Mouse (Mus musculus) cerebellum, adult (tissue): ENCODE results near the gene Gm281.
"Not testable (repeated sequence)": the region's sequence is repeated elsewhere in the genome, so short reads cannot be mapped to it uniquely, and the experiment has no call there.

Experiments used
- ATAC-seq: cut with Nextera tagmentation; 2 replicates; pipeline ENCODE4 v1.9.2; 2017; ENCODE audit warnings: mild to moderate bottlenecking, moderate library complexity, mixed read lengths; ENCODE audit not compliant: insufficient number of reproducible peaks, low FRiP score, low TSS enrichment

Gm281 gene

DNA sequence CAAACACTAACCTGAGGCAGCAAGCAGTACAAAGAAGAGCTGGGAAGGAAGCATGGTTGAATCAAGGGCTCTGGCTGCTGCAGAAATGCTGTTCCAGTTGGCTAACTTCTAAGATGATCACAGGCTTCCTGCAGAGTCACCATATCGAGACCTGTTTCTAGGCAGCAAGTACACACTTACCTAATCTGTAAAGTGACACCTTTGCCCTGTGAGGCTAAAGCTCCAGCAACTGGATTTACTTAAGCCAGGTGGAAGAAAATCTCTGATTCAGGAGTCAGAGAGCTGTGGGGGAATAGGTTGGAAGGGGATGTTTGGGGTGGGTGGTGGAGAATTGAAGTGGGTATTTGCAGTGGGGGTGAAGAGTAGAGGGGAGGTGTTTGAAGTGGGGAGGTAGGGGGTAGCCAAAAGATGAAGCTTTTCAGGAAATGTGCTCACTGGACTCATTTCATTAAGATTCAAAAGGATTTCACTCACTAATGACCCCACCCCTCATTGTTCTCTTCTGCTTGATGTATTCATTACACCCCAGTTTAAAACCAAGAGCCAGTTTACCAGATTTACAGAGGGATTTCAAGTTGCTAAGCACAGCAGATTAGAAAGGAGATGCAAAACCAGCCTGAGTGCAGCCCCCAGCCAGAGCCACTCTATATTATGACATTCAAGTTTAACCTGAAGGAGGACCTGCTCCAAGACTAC lies at the start of gene Gm281:
TSS of gene Gm281 (minus strand) at position 92 of the 696 bp plus-strand sequence.
- no peak for ATAC-seq

DNA sequence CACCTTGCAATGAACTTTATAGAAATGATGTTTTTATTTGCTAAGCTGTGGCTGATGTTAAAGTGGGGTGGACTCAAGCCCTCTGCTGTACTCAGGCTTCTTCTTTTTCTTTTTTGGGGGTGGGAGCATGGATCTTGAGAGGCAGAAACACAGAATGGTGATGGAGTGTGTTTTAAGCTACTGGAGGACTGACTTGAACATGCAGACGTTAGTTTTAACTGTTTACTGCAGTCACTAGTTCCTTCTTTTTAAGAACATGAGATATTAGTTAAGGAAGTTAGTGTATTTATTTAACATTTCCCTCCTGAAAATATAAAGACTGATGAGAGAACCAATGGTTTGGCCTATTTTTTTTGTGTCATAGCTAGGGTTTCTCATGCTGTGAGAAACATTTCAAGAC lies 49.2 kb upstream of the Gm281 start:
- ATAC-seq = no peak

DNA sequence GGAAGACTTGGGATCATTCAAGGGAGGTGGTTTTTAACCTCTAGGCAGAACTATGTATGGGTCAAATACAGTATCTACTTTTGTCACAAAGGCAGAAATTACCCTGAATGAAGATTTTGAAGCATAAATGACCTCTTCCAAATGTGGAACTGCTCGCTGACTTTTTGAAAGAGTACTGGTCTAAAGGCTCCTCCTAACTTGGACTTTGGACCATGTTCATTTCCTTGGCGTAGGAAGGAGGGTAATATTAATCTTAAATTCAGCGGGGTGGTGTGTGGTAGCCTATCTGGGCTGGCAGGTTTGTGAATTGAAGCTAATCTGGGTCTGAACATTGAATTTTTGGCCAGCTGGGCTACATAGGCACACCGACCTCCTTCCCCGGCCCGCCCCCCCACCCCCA lies 48.2 kb upstream of the Gm281 start:
- ATAC-seq = no peak

DNA sequence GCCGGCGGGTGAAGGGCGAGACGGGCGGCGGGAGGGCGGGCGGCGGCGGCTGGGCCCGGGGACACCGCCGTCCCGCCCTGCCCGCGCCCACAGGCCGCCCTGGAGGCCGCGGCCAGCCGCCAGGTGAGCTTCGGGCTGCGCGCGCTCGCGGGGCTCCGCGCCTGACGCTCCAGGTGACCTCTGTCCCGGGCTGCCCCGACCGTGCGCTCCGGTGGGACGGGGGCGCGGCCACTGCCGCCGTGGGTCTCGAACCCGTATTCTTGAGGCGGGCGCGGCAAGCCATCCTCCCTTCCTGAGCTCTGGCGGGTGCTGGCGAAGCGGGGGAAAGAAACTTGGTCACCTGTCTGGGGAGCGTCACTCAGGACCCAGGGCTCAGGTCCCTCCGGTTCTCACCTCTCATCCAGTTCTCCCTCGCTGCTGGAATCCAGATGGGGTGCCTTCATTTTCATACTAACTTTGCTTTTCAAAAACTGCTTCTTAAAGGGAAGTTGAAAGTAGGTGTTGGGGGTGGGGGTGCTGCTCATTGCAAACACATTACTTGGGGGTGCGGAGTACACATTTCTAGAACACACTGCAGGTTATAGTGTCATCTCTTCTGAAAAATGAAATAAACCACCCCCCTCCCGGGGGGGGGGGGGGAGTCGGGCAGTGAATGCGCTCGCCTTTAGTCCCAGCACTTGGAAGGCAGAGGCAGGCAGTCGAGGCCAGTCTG lies 47.3 kb upstream of the Gm281 start, which contains the start of the genes Atxn7 and Thoc7:
TSS of gene Atxn7 (plus strand) at position 40 of the 712 bp plus-strand sequence.
TSS of gene Thoc7 (minus strand) at position 452 of the 712 bp plus-strand sequence.
- ATAC-seq = peak; percentile 41; the same call in 1 of the 2 replicates

DNA sequence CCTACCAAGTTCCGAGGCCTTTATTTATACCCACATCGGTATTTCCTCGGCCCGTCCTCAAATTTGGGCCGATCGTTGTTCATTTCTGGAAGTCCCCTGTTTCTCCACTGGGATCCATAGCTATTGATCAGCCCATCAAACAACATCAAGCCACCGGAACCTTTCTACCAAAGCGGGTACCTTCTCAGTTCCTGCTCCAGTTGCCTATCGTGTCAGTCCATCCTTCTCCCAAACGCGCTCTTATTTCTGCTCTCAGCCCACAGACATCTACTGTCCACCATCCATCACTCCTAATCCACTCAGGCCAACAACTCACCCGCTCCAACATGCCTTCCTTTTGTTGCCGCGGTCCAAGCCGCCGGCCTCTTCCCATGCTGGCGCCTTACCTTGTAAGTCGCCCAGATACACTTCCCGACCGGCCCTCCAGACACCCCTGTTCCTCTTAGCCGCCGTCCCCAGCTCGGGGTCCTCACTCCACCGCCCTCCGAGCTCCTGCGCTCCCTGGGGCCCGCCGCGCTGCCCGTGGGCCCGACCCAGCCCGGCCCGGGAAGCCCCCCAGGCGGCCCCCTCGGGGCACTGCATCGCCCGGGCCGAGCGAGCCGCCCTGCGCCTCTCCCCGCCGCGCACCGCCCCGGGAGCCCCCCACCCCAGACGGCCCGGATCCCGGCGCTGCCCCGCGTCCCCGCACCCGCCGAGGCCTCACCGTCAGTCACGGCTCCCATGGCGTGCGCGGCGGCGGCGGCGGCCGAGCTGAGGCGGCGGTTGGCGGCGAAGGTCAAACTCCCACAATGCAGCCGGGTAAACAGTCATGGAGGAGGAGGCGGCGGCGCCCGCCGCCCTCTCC lies 46.4 kb upstream of the Gm281 start:
- ATAC-seq = peak; percentile 81

DNA sequence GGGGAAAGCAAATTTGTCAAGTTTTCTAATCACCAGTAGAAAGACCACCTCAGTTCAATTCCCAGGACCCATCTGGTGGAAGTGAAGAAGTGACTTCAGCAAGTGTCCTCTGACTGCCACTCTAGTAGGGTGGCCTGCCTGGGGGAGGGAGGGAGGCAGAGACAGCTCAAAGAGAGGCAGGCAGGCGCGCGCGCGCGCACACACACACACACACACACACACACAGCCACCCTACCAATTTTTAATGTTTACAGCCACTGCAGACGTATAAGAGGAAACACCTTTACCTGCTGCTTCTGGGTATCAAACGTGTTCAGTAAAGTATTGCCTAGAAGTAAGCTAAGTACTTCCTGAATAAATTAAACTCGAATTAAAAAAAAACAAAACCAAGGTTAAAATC lies 45.8 kb upstream of the Gm281 start:
- ATAC-seq = peak; percentile 42; the same call in 1 of the 2 replicates

DNA sequence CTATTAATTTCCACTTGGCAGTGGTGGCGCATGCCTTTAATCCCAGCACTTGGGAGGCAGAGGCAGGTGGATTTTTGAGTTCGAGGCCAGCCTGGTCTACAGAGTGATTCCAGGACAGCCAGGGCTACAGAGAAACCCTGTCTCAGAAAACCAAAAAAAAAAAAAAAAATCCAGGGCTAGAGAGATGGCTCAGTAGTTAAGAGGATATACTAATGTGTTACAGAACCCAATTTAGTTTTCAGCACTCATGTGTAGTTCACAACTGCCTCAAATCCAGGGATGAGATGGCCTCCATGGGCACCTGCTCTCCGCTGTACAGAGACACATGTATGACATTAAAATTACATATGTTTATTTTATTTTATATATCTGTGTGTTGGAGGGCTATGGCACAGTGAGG lies 37.9 kb upstream of the Gm281 start:
- not testable (repeated sequence) for ATAC-seq

DNA sequence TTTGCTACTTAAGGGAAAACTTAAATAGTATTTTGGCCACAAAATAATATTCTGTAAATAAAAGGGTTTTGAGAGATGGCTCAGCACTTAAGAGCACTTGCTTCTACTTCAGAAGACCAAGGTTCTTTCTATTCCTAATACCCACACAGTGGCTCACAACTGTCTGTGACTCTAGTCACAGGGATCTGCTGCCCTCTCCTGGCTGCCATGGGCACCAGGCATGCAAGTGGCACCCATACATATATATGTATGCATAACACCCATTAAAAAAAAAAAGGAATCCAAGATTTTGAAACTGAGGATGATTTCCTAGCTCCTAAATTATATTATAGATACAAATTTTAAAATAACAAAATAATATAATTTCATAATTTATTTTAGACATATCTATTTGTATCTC lies 36.1 kb upstream of the Gm281 start:
- no peak for ATAC-seq

DNA sequence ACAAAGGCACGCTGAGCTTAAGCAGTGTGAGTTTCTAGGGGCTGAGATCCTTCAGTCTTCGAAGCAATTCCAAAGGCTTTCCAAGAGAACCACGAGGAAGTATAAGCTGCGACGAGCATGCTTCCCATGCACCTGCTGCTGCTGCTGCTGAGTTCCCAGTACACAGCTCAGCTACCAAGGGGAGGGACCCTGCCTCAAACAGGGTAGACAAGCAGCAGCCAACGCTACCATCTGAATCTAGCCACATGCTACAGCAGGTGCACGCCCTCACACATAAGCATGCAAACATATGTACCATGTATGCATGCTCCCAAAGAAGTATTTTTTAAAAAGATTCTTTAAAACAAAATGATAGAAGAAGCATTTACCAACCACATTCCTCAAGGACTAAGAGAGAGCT lies 34.1 kb upstream of the Gm281 start:
- ATAC-seq = no peak

DNA sequence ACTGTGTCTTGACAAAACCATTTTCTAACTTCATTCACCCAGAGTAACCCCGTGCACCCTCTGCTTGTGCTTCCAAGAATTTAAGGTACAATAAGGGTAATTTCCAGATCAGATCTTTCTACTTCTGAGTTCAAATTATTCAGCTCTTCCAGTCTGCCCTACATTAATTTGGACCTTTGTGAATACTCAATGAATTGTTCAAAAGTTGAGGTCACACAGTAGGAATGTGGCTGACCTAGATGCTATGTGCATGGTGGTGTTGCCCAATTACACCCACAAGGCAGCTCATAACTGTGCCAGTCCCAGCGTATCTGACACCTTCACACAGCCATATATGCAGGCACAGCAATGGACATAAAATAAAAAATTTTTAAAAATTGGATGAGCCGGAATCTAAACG lies 30.4 kb upstream of the Gm281 start:
- no peak for ATAC-seq

DNA sequence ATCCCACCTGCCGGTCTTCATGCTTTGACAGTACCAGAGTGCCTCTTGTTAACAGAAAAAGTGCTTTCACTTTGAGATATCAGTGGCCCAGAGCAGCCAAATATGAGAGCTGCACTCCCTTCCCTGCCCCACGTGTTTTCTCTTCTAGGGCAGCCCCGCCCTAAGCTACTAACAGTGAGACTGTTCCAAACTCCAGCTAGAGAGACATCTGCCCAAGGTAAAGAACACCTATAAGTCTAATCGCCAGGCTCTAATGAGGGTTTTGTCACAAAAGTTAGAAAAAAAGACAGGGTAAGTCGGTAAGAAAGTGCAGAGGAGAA lies 19.7 kb upstream of the Gm281 start:
- no peak for ATAC-seq

DNA sequence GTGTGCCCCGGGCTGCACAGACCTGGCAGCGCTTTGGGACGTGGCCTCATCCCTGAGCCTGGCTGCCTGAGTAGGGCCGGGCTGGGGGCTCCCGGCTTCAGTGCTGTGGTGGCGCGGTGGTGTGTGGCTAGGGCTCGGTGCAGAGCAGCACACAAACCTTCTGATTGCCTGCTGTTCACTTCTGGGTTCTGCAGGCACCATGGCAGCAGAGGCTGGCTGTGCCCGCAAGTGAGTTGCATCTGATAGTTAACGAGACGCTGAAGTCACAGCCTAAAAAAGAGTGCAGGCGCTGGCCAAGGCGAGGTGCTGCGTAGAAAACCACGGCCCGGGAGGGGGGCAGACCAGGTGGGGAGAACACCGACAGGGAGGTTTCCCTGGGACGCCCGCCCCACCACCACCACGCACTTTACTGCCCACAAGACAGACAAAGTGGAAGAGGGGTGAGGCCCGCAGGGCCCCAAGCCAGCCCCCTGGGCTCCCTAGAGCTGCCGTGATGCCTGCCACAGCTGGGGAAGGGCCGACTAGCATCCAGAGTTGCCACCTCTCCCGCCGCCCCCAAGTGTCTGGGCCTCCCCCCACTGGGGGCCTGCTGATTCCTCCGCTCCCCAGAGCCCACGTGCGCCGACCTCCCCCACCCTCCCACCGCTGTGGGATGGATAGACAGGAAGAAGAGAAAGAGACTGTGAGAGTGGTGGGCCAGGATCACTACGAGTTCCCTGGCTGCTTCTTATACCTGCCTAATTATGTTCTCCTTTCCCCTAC lies 19.2 kb upstream of the Gm281 start:
- peak; percentile 26; the same call in 1 of the 2 replicates for ATAC-seq

DNA sequence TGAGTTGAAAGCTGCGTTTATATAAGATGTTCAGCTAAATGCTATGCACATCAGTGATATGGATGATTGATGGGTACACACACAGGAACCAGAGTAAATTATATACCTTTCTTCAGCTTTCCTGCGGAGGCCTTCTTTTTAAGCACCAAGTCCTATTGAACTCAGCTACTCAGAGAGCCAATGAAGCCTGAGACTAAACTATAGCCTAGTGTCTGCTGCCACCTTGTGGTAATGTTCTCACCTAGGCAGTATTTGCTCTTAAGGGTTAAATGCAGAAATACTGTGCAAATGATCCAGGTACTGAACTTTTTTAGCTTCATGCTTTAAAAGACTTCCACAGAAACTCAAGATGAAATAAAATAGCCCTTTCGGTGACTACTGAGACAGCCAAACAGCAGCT lies 3.4 kb upstream of the Gm281 start:
- peak; percentile 82 for ATAC-seq

DNA sequence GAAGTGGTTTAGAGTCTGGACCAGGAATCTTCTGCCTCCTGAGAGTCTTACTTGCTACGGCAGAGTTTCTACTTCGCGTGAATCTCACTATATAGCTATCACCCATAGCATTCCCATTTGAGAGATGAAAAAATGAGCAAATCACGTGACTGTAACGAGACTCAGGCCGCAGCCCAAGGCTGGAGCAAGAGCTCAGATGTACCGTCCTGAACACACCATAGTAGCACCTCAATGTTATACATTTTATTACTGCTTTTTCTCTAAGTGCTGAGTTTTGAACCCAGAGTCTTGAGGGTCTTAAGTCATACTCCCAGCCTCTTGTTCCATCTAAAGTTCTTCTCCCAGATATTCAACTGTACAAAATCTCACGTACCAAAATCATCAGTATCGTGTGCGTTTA lies 2.9 kb upstream of the Gm281 start:
- ATAC-seq = no peak

DNA sequence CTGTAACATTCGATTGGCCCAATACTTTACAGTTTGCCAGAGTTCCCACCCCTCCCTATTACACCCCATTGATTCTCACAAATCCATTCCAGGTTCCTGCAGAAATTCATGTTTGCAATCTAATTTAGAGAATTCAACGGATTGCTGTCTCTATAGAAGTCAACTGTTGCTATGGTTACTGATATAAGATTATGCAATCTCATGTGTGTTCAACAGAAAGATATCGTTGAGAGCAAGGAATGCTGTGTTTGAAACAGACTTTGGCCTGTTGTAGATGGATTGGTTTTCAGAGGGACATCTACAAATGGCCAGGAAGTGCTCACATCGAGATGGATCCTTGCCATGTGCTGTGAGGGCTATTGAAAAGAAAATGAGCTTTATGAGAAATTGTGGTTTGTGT lies 929 bp upstream of the Gm281 start:
- ATAC-seq = no peak

DNA sequence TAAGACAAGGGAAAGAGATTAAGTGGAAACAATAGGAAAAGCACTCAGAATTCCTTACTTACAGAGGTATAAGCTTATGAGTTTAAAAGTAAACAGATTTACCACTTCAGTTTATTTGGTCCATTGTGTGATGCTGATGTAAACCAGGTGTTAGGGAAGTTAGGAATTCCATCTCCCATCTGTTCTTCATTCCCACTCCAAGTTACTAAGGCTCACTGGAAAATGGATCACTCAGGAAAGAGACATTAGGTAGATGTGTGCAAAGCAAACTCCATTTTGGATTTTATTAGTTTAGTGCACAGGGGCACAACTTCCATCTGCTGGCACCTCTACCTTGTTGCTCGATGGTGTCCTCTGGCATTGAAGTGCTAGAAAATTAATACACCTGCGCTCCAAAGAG lies 4.1 kb downstream of the Gm281 start:
- no peak for ATAC-seq

DNA sequence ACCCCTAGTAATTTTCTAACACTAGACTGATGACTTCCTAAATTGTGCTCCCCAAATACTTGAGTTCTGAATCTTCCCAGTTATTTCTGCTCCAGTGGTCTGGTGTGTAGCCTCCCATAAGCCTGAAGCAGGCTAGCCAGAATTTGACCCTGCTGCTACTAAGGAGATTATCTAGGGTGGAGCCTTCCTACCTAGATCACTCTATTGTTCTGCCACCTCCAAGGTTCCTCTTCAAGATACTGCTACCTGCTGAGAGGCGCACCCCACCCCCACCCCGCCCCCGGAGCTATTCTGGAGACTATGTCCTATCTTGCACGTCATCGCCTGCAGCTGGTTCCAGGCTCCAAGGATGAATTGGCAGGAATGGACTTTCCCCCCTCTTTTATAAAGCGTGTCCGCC lies 7.1 kb downstream of the Gm281 start:
- no peak for ATAC-seq

DNA sequence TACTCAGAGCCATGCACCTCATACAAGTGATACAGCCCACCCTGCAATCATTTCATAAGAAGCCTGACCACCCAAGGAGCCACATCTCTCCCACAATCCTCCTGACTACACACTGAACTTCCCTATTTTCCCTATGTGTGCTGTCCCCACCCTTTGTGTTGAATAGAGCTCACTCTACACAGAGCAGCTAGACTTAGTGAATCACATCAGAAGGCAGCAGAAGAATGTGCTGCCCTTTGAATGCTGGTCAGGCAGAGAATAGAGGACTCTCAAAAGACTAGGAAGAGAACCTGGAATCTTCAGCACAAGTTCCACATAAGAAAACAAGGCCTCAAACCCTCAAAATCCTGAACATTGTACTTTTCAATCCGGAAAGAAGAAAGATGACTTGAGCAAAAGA lies 7.8 kb downstream of the Gm281 start:
- ATAC-seq = no peak

DNA sequence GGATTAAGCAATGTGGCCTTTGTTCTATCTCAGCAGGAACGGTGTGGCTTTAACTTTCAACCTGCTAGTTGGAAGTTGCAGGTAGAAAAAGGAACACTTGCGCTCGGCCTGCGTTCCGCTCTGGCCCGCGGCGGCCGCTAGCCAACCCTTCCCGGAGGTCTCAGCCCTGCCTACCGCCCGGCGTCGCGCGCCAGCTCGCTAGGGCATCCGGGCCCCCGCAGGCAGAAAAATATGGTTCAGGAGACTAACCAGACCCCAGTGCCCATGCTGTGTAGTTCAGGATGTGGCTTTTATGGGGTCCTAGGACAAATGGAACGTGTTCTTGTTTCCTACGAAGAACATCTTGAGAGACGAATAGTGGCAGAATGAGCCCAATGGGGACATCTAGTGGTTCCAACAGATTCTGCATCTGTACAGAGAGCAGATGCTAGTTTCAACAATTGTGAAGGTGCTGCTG lies 12.6 kb downstream of the Gm281 start:
- ATAC-seq = peak; percentile 82

DNA sequence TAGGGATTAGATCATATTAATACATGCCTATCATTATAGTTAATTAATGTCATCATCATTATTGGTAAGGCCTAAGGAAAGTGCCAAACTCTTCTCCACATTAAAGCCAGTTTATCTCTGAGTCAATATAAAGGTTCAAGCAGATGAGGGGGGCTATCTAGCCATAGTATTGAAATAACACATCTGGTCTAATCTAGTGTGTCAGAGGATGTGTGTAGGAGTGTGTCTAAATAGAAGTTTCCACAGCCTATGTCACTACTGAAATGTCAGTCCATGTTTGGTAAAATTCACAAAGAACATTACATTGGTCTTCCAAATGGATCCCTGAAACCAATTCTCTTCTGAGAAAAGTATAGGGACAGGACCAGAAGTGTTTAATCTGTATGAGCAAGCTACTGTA lies 19.1 kb downstream of the Gm281 start:
- ATAC-seq = no peak
